ENCODE assay signal across 19 mouse cellular contexts in genomic region chr17:31267138-31267537, GRCm38 (mm10). TPM values are rescaled to one million over a fixed set of nuclear protein-coding genes. Genes with fewer than 3 reads are reported as not detected.
DNase-seq lines count a peak whose midpoint lies in the region.
"Had no signal": no experiment of that assay in that cellular context is flagged by ENCODE, and none has a peak within 500 bp of the region (broad histone marks: within the 10 kb centered on the region; RNA-seq: fewer than 3 reads in every experiment).

No protein-coding gene starts in this region.

- H3K4me3 ChIP-seq in brown adipose tissue, adult 24 weeks (ENCODE audit: insufficient read depth, low read depth, low read length) = no peak overlapping the region
- H3K4me3 ChIP-seq: embryonic facial prominence, embryonic 10.5 days; embryonic facial prominence, embryonic 12.5 days; forebrain, embryonic 13.5 days; forebrain, embryonic 15.5 days had no signal

- peak; percentile 57 for DNase-seq in right cerebral cortex, adult 18-20 months
- DNase-seq in right cerebral cortex, postnatal 14 days = no peak
- DNase-seq in testis, postnatal 10 days (ENCODE audit: low spot score) = peak; percentile 32
- no peak for DNase-seq in testis, postnatal 14 days (ENCODE audit: low spot score)
- no peak for DNase-seq in c-Kit-positive CD71-positive TER-119-positive erythroid progenitor cells, embryonic 14.5 days (ENCODE audit: low spot score)
- DNase-seq: adrenal gland, adult 8-10 months; adrenal gland, postnatal 36 days; cerebellum, adult 11-12 months; cerebellum, adult 2 months; cerebellum, adult 9-10 months had no signal

- 0 out of 2 replicates have a peak, but pooled peaks cover 3% of the 10 kb centered on the region for H3K4me1 ChIP-seq in brown adipose tissue, adult 24 weeks (ENCODE audit: control insufficient read depth, insufficient read depth, insufficient read length, low read length)
- H3K4me1 ChIP-seq: forebrain, embryonic 13.5 days; forebrain, embryonic 15.5 days had no signal

- H3K27ac ChIP-seq in brown adipose tissue, adult 24 weeks (replicated peaks; ENCODE audit: low read depth, low read length) = 0 out of 2 replicates have a peak overlapping the region, but pooled peaks have one; percentile 45
- H3K27ac ChIP-seq: embryonic facial prominence, embryonic 10.5 days; embryonic facial prominence, embryonic 12.5 days; forebrain, embryonic 13.5 days; forebrain, embryonic 15.5 days had no signal

RNA-seq across cellular contexts. Expression of gene Rsph1, which starts 10.0 kb away (rescaled TPM):
- 1.1 TPM in 1 of 2 replicates, not detected in the other for polyA plus RNA-seq in brown adipose tissue, adult 24 weeks (2012; ENCODE audit: insufficient read depth, insufficient read length, missing spikeins)
- polyA plus RNA-seq: G1E had no signal

RNA-seq across cellular contexts. Expression of gene Slc37a1, which starts 19.5 kb away (rescaled TPM):
- polyA plus RNA-seq in brown adipose tissue, adult 24 weeks (2012; ENCODE audit: insufficient read depth, insufficient read length, missing spikeins) = 2.6 TPM in 1 of 2 replicates, not detected in the other
- polyA plus RNA-seq: G1E had no signal

RNA-seq across cellular contexts. Expression of gene Ubash3a, which starts 59.5 kb away (rescaled TPM):
- polyA plus RNA-seq in brown adipose tissue, adult 24 weeks (2012; ENCODE audit: insufficient read depth, insufficient read length, missing spikeins) = not detected in 2 replicates
- polyA plus RNA-seq: C2C12; cerebellum, adult 2 months; cortical plate, adult 2 months; frontal cortex, adult 2 months; G1E had no signal

Comparison
In these comparisons a context has a peak if more than half of its experiments do, and no peak if none do; other contexts are left out.
1. DNase-seq: peak in right cerebral cortex, adult 18-20 months (single experiment) and testis, postnatal 10 days (single experiment); none in right cerebral cortex, postnatal 14 days (single experiment), testis, postnatal 14 days (single experiment) and c-Kit-positive CD71-positive TER-119-positive erythroid progenitor cells, embryonic 14.5 days (single experiment).